Mouse (Mus musculus) ES-E14 (cell line): ENCODE data around the gene Skap2. TPM values are rescaled to one million over a fixed set of nuclear protein-coding genes. Genes with fewer than 3 reads are reported as not detected.
A peak's percentile ranks its signal among the peaks of the same experiment; 100 is the strongest.

ENCODE experiments used
- DNase-seq: peaks from one replicate; pipeline ENCODE4 v3.0.0-alpha.2; 2013; ENCODE audit warnings: low read depth, low spot score
- H3K27ac ChIP-seq: 2 replicates; pipeline ENCODE4 v1.5.1; 2012; ENCODE audit warnings: low read depth, mild to moderate bottlenecking, low read length, moderate library complexity, mixed read lengths; ENCODE audit not compliant: poor library complexity, insufficient read depth, severe bottlenecking
- H3K36me3 ChIP-seq: 2 replicates; pipeline ENCODE4 v1.6.1; 2012; ENCODE audit warnings: mild to moderate bottlenecking, low read length, moderate library complexity, mixed read lengths; ENCODE audit not compliant: control insufficient read depth, poor library complexity, insufficient read depth, severe bottlenecking
- H3K4me1 ChIP-seq, 2 experiments: fragments of 150-350 bp in 1 of 2; sonication (generic) in 1 of 2; 2 replicates each; pipeline ENCODE4 v1.6.1; 2012; ENCODE audit warnings: low read length in 2 of 2, mild to moderate bottlenecking in 1 of 2, mixed read lengths in 1 of 2; ENCODE audit not compliant: control insufficient read depth in 2 of 2, insufficient read depth in 2 of 2, poor library complexity in 1 of 2
- H3K4me3 ChIP-seq, 2 experiments: fragments of 150-350 bp in 1 of 2; sonication (generic) in 1 of 2; 2 replicates each; pipeline ENCODE4 v1.5.1; 2012; ENCODE audit warnings: low read length in 2 of 2, low read depth in 1 of 2, mild to moderate bottlenecking in 1 of 2, mixed read lengths in 1 of 2; ENCODE audit not compliant: insufficient read depth in 1 of 2, poor library complexity in 1 of 2, severe bottlenecking in 1 of 2
- H3K9ac ChIP-seq: 2 replicates; pipeline ENCODE4 v1.6.1; 2012; ENCODE audit warnings: low read depth, mild to moderate bottlenecking, low read length, mixed read lengths; ENCODE audit not compliant: poor library complexity, insufficient read depth, severe bottlenecking
- H3K9me3 ChIP-seq: fragments of 150-350 bp; sonication (generic); 2 replicates; pipeline ENCODE4 v1.6.1; 2012; ENCODE audit warnings: low read depth, mild to moderate bottlenecking, low read length; ENCODE audit not compliant: control insufficient read depth, insufficient read depth
- CHD2 ChIP-seq: IDR thresholded peaks from 2 replicates; pipeline ENCODE4 v1.6.1; 2014; ENCODE audit warnings: mild to moderate bottlenecking, low read depth, low read length, inconsistent platforms
- HCFC1 ChIP-seq: IDR thresholded peaks from 2 replicates; pipeline ENCODE4 v1.6.1; 2012; ENCODE audit warnings: low read length, inconsistent platforms, borderline replicate concordance; ENCODE audit not compliant: insufficient read depth
- MAFK ChIP-seq: IDR thresholded peaks from 2 replicates; pipeline ENCODE4 v1.6.1; 2014; ENCODE audit warnings: mild to moderate bottlenecking, low read depth, low read length, inconsistent platforms; ENCODE audit not compliant: insufficient read depth
- ZC3H11A ChIP-seq: IDR thresholded peaks from 2 replicates; pipeline ENCODE4 v1.6.1; 2012; ENCODE audit warnings: low read depth, mild to moderate bottlenecking, inconsistent platforms, low read length, borderline replicate concordance
- ZNF384 ChIP-seq: IDR thresholded peaks from 2 replicates; pipeline ENCODE4 v1.6.1; 2012; ENCODE audit warnings: low read depth, low read length, inconsistent platforms
- in situ Hi-C, 2 experiments: fragments of 600-800 bp; cut with MboI; formaldehyde crosslinking; loops; one replicate each; pipeline ENCODE4 v1.15.1; 2025; ENCODE audit warnings: low sequenced_read_pairs in 2 of 2, inconsistent platforms in 1 of 2; ENCODE audit not compliant: unreplicated experiment in 2 of 2
- total RNA-seq: library from RNA; depleted of rRNA; stranded (reverse); fragments of 300-350 nt; gene quantifications from 2 replicates; pipeline ENCODE4 v1.2.3, GENCODE M21; 2012

The Skap2 gene
- total RNA-seq, 1 experiment: 25.1 TPM

- no peak for DNase-seq
These were observed 169.3 kb downstream of the Skap2 start for GRCm38 (mm10) chr6:51843081-51843480.

GRCm38 (mm10) chr6:51838177-51838576 is 174.2 kb downstream of the Skap2 start:
- no peak overlapping the region for H3K27ac ChIP-seq
- in situ Hi-C loops: loop anchor here in 1 of 2 experiments (25.0 kb wide), 1 partner anchor 626 kb away; no protein-coding TSS in a partner anchor
- no peak for TF ChIP-seq ZNF384
- TF ChIP-seq MAFK: no peak
- no peak for TF ChIP-seq HCFC1
- TF ChIP-seq CHD2: no peak
- 0 out of 2 replicates have a peak, but pooled peaks have one; percentile 6 for TF ChIP-seq ZC3H11A
- no peaks in the 10 kb centered on the region for H3K9me3 ChIP-seq
- H3K9ac ChIP-seq: no peak overlapping the region
- H3K4me1 ChIP-seq: no peaks in the 10 kb centered on the region
- no peaks in the 10 kb centered on the region for H3K36me3 ChIP-seq
- no peak overlapping the region for H3K4me3 ChIP-seq
- DNase-seq: no peak

More at GRCm38 (mm10) chr6:51843081-51843480, 169.3 kb downstream of the Skap2 start:
- H3K9me3 ChIP-seq: no peaks in the 10 kb centered on the region
- no peak overlapping the region for H3K4me3 ChIP-seq
- H3K9ac ChIP-seq: no peak overlapping the region
- H3K27ac ChIP-seq: no peak overlapping the region
- TF ChIP-seq MAFK (no peak), CHD2 (no peak), ZC3H11A (no peak), HCFC1 (no peak), ZNF384 (no peak)
- H3K4me1 ChIP-seq: peaks cover 0 to 2% of the 10 kb centered on the region in 2 experiments; a peak in 1 of 4 replicates
- no peaks in the 10 kb centered on the region for H3K36me3 ChIP-seq
- in situ Hi-C loops: loop anchor here in 1 of 2 experiments (25.0 kb wide), 1 partner anchor 631 kb away; no protein-coding TSS in a partner anchor

GRCm38 (mm10) chr6:51833362-51833761 is 179.0 kb downstream of the Skap2 start:
- Histone ChIP-seq H3K9me3 (no peaks in the 10 kb centered on the region), H3K4me3 (no peak overlapping the region), H3K27ac (no peak overlapping the region), H3K9ac (no peak overlapping the region), H3K4me1 (no peaks in the 10 kb centered on the region), H3K36me3 (no peaks in the 10 kb centered on the region)
- TF ChIP-seq CHD2 (no peak), MAFK (no peak), HCFC1 (no peak), ZNF384 (no peak), ZC3H11A (no peak)
- no peak for DNase-seq
- in situ Hi-C loops: loop anchor here in 1 of 2 experiments (25.0 kb wide), 1 partner anchor 621 kb away; no protein-coding TSS in a partner anchor

GRCm38 (mm10) chr6:51825621-51826021 is 186.7 kb downstream of the Skap2 start:
- no peaks in the 10 kb centered on the region for H3K36me3 ChIP-seq
- no peak overlapping the region for H3K9ac ChIP-seq
- DNase-seq: no peak
- H3K4me1 ChIP-seq: no peaks in the 10 kb centered on the region
- H3K27ac ChIP-seq: no peak overlapping the region
- in situ Hi-C loops: loop anchor here in 1 of 2 experiments (25.0 kb wide), 1 partner anchor 613 kb away; no protein-coding TSS in a partner anchor
- no peaks in the 10 kb centered on the region for H3K9me3 ChIP-seq
- no peak overlapping the region for H3K4me3 ChIP-seq
- TF ChIP-seq ZNF384 (no peak), MAFK (no peak), CHD2 (no peak), HCFC1 (no peak), ZC3H11A (no peak)
